Mouse (Mus musculus): ENCODE measurements around the gene Nubp2.

Gene Nubp2

GRCm38 (mm10) chr17:24861785-24862184, 24.4 kb downstream of the Nubp2 start:
- in situ Hi-C loops (cut with MboI, MseI), result no loop called here

- in situ Hi-C loops (cut with MboI, MseI), result no loop called here
Measured at GRCm38 (mm10) chr17:24860076-24860475, 26.1 kb downstream of the Nubp2 start.

- in situ Hi-C loops (cut with MboI, MseI), result no loop called here
Measured at GRCm38 (mm10) chr17:24858967-24859366, 27.2 kb downstream of the Nubp2 start.

GRCm38 (mm10) chr17:24857831-24858470, 28.2 kb downstream of the Nubp2 start:
- in situ Hi-C loops (cut with MboI, MseI), result no loop called here

- in situ Hi-C loops (cut with MboI, MseI), result no loop called here
Measured at GRCm38 (mm10) chr17:24856589-24856988, 29.6 kb downstream of the Nubp2 start.

- in situ Hi-C loops (cut with MboI, MseI), result no loop called here
Measured at GRCm38 (mm10) chr17:24855838-24856464, 30.2 kb downstream of the Nubp2 start.

- in situ Hi-C loops (cut with MboI, MseI), result no loop called here
Measured at GRCm38 (mm10) chr17:24851381-24852125, 34.6 kb downstream of the Nubp2 start.

DNA sequence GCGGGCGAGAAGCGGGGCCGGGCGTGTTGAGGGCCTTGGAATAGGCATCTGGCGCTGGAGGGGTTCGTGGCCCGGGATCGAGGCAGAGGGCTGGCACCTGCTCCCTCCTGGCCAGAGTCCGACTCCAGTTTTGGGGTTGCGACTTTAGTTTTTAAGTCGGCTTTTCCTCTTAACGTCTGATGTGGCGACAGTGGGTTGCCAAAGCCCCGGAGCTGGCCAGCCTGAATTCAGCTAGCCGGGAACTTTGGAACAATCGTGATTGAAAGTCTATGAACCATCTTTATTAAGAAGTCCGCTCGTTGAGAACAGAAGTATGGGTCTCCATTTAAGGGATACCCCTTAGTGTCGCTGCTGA, 35.4 kb downstream of the Nubp2 start:
- in situ Hi-C loops (cut with MboI, MseI), result no loop called here

DNA sequence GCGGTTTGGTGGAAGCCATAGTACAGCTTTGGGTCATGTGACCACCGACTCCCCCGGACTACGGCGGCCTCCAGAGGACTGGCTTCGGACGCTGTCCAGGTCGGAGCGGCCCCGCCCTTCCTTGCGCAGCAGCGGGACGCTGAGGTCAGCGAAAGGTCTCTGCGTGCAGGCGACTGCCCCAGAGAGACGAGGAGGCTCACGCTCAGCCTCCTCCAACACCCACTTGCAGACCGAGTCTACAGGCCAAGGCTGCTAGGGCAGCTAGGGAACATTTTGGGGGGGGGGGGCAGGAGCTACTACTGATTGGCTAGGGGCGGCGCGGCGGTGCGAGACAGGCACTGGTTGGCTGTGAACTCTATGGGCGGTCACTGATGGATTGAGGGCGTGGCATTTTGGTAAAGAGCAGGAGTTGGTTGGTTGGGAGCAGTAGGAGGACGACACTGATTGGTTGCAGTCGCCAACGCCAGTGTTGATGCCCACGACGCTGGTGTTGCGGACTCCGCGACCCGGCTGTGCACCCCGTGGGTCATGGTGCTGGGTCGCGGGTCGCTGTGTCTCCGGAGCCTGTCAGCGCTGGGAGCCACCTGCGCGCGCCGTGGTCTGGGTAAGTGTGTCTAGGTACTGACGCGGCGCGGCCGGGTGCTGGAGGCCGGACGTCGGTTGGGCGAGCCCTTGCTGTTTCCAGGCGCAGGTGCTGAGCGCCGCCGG, 35.9 kb downstream of the Nubp2 start, which contains the start of gene Fahd1:
Fahd1 (minus strand) TSS at position 300 of the 708 bp plus-strand sequence.
- in situ Hi-C loops (cut with MboI, MseI), result no loop called here

- in situ Hi-C loops (cut with MboI, MseI), result no loop called here
Measured at GRCm38 (mm10) chr17:24849733-24850064, 36.5 kb downstream of the Nubp2 start.

- in situ Hi-C loops (cut with MboI, MseI), result no loop called here
Measured at GRCm38 (mm10) chr17:24848600-24849031, 37.5 kb downstream of the Nubp2 start.

DNA sequence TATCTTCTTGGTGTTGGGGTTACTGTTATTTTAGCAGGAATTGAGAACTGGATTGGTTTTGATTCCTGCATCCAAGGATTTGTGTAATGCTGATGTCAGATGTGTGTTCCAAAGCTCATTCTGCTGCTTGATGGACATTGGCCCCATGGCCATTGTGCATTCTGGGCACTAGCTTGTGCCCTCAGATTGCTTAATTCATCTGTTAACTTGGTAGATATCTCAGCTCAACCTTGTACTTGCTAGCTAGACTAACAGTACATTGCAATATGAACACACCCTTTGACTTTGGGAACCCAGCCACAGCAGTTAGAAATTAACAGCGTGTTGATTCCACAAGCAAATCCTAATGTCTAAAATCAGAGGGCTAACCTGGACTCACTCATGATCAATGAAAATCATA, 38.8 kb downstream of the Nubp2 start:
- in situ Hi-C loops (cut with MboI, MseI), result no loop called here

DNA sequence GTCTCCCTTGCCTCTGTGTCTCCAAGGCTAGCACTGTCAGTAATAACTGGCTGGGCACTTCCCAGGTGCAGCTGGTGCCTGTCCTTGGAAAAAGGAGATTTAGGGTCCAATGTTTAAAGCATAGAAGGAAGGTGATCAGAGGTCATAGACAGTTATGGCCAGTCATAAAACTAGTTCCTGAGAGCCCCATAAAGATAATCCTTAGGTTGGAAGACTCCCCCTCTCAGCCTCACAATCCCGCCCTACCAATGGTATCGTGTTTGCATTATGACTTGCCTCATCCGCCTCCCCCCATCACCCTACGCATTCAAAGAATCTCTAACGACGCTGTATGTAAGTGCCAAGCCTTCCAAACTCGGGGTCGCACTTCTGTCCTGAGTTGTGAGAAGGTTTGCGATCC, 41.6 kb downstream of the Nubp2 start:
- in situ Hi-C loops (cut with MboI, MseI), result no loop called here

- in situ Hi-C loops (cut with MboI, MseI), result no loop called here
Measured at GRCm38 (mm10) chr17:24842631-24843030, 43.5 kb downstream of the Nubp2 start.

DNA sequence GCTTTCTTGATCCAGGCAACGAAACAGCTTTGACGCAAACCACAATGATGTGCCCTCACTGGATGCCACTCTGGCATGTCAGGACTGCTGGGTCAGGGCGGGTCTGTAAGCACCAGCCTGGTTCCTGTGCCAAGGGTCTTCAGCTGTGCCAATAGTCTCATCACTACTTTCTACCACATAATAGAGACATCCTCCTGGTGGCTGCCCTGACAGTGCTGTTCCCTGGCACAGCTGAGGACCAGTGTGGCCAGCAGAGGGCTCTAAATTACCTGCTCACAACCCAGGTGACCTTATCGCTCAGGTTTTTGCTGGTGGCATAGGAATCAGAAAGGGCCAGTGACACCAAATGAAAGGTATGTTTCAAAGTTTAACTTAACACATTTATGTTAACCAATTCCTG, 45.0 kb downstream of the Nubp2 start:
- in situ Hi-C loops (cut with MboI, MseI), result no loop called here

DNA sequence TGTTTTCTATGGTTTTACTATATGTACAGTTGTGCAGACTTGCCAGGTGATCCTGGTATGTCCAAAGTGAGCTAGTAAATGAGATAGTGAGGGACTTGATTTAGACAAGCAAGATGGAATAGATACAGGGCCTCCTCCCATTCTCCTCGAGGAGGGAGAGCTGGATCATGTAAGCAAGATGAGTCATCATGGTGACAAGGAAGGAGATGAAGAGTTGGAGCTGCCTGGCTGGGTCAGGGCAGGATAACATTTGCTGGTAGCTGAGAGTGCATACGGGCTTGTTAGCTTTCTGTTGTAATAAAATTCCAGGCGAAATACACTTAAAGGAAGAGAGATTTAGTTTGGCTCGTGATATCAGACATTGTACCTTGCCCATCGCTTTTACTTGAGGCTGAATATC, 45.8 kb downstream of the Nubp2 start:
- in situ Hi-C loops (cut with MboI, MseI), result no loop called here

- in situ Hi-C loops (cut with MboI, MseI), result no loop called here
Measured at GRCm38 (mm10) chr17:24839842-24840241, 46.3 kb downstream of the Nubp2 start, which contains the start of gene Hagh. Hagh (plus strand) TSS chr17:24840143.
